Mouse (Mus musculus) forebrain, embryonic 11.5 days (tissue): ENCODE measurements at regions not wholly inside any gene's neighbourhood (a gene's known extent, or its start where the extent isn't known, plus 50 kb on each side); places are given as distances from the start of the nearest gene placed in this dataset.

Experiments
- ATAC-seq: fragments of 200-750 bp; cut with Nextera tagmentation; replicated peaks from 2 replicates; pipeline ENCODE4 v1.8.0; 2017; ENCODE audit warnings: moderate TSS enrichment; ENCODE audit not compliant: low FRiP score
- DNase-seq: peaks from one replicate; pipeline ENCODE4 v3.0.0-alpha.2; 2017; ENCODE audit warnings: low spot score
- H3K27ac ChIP-seq: fragments of 300-500 bp; sonication (generic); 2 replicates; pipeline ENCODE4 v1.5.1; 2014; ENCODE audit warnings: low read depth, low read length
- H3K27me3 ChIP-seq: fragments of 300-500 bp; sonication (generic); 2 replicates; pipeline ENCODE4 v1.6.1; 2014; ENCODE audit warnings: mild to moderate bottlenecking, low read length, mixed read lengths; ENCODE audit not compliant: control insufficient read depth, insufficient read depth
- H3K36me3 ChIP-seq: fragments of 300-500 bp; sonication (generic); 2 replicates; pipeline ENCODE4 v1.6.1; 2014; ENCODE audit warnings: mild to moderate bottlenecking, low read length, moderate library complexity, mixed read lengths; ENCODE audit not compliant: control insufficient read depth, insufficient read depth
- H3K4me1 ChIP-seq: fragments of 300-500 bp; sonication (generic); replicated peaks from 2 replicates; pipeline ENCODE4 v1.6.1; 2014; ENCODE audit warnings: low read length, mixed read lengths; ENCODE audit not compliant: control insufficient read depth, insufficient read depth
- H3K4me2 ChIP-seq: fragments of 300-500 bp; sonication (generic); 2 replicates; pipeline ENCODE4 v1.6.1; 2014; ENCODE audit warnings: low read depth, mild to moderate bottlenecking, low read length, moderate library complexity, mixed read lengths; ENCODE audit not compliant: severe bottlenecking
- H3K4me3 ChIP-seq: fragments of 300-500 bp; sonication (generic); 2 replicates; pipeline ENCODE4 v1.5.1; 2014; ENCODE audit warnings: low read depth, low read length
- H3K9ac ChIP-seq: fragments of 300-500 bp; sonication (generic); 2 replicates; pipeline ENCODE4 v1.6.1; 2014; ENCODE audit warnings: low read length
- H3K9me3 ChIP-seq: fragments of 300-500 bp; sonication (generic); 2 replicates; pipeline ENCODE4 v1.6.1; 2016; ENCODE audit warnings: low read length, mixed read lengths; ENCODE audit not compliant: control insufficient read depth
- WGBS: fragments of 180-500 bp; shearing (Covaris S2); extraction: QIAGEN DNeasy Blood & Tissue Kit; methylation state at CpG from one replicate; pipeline ENCODE4 v1.1.7; 2014; 5-methylcytosine and 5-hydroxymethylcytosine counted together

- H3K9me3 ChIP-seq = no peaks in the 10 kb centered on the region
- H3K4me1 ChIP-seq = no peaks in the 10 kb centered on the region
- no peak overlapping the region for H3K9ac ChIP-seq
- H3K4me2 ChIP-seq = no peak overlapping the region
- no peak overlapping the region for H3K27ac ChIP-seq
- 84% methylated on average over 8 of the region's 8 CpGs for WGBS
- H3K36me3 ChIP-seq = no peaks in the 10 kb centered on the region
- H3K27me3 ChIP-seq = no peaks in the 10 kb centered on the region
- ATAC-seq (no peak), DNase-seq (no peak)
- no peak overlapping the region for H3K4me3 ChIP-seq
Observed at GRCm38 (mm10) chr8:15840632-15841252, 794.9 kb upstream of the BB014433 start.

GRCm38 (mm10) chr8:15832752-15833151 is 786.9 kb upstream of the BB014433 start:
- no peak overlapping the region for H3K27ac ChIP-seq
- no peak overlapping the region for H3K4me2 ChIP-seq
- no peaks in the 10 kb centered on the region for H3K4me1 ChIP-seq
- H3K36me3 ChIP-seq = no peaks in the 10 kb centered on the region
- no peak overlapping the region for H3K9ac ChIP-seq
- ATAC-seq = no peak
- DNase-seq = no peak
- WGBS = 94% methylated on average over 3 of the region's 3 CpGs
- H3K4me3 ChIP-seq = no peak overlapping the region
- no peaks in the 10 kb centered on the region for H3K9me3 ChIP-seq
- H3K27me3 ChIP-seq = no peaks in the 10 kb centered on the region

- H3K36me3 ChIP-seq = no peaks in the 10 kb centered on the region
- H3K4me1 ChIP-seq = no peaks in the 10 kb centered on the region
- no peaks in the 10 kb centered on the region for H3K27me3 ChIP-seq
- ATAC-seq = 0 out of 2 replicates have a peak, but pooled peaks have one; percentile 33
- 28% methylated on average over 5 of the region's 5 CpGs for WGBS
- no peak overlapping the region for H3K27ac ChIP-seq
- H3K4me2 ChIP-seq = no peak overlapping the region
- H3K9ac ChIP-seq = no peak overlapping the region
- H3K9me3 ChIP-seq = no peaks in the 10 kb centered on the region
- H3K4me3 ChIP-seq = no peak overlapping the region
- no peak for DNase-seq
Observed at GRCm38 (mm10) chr8:15821579-15822191, 775.8 kb upstream of the BB014433 start.

GRCm38 (mm10) chr8:15788421-15788820 is 742.5 kb upstream of the BB014433 start:
- Histone ChIP-seq H3K4me2 (no peak overlapping the region), H3K36me3 (no peaks in the 10 kb centered on the region), H3K9me3 (no peaks in the 10 kb centered on the region), H3K27me3 (no peaks in the 10 kb centered on the region), H3K9ac (no peak overlapping the region), H3K4me3 (no peak overlapping the region), H3K4me1 (no peaks in the 10 kb centered on the region), H3K27ac (no peak overlapping the region)
- no peak for DNase-seq
- 89% methylated on average over 4 of the region's 4 CpGs for WGBS
- no peak for ATAC-seq
